Mouse (Mus musculus) megakaryocyte progenitor cell, adult 5-6 weeks (primary cell): ENCODE data around the gene Tlk1. TPM values are rescaled to one million over a fixed set of nuclear protein-coding genes. Genes with fewer than 3 reads are reported as not detected.

Experiments
- ATAC-seq: replicated peaks from 2 replicates; pipeline ENCODE4 v1.8.0; 2016; ENCODE audit warnings: mild to moderate bottlenecking, moderate TSS enrichment, inconsistent platforms; ENCODE audit not compliant: poor library complexity
- total RNA-seq, 2 experiments: library from RNA; stranded (forward) in 1 of 2; stranded (reverse) in 1 of 2; fragments of 157-497, 149-512 nt in 1 of 2; fragments of 200-1000 nt in 1 of 2; gene quantifications; 2 replicates each; pipeline versions ENCODE4 v1.2.3 to v1.2.4; 2015 to 2017

Tlk1 gene
- total RNA-seq (2015) (71.7 and 80.6 TPM in 2 replicates), total RNA-seq (2017) (41.5 and 45.2 TPM in 2 replicates)

DNA sequence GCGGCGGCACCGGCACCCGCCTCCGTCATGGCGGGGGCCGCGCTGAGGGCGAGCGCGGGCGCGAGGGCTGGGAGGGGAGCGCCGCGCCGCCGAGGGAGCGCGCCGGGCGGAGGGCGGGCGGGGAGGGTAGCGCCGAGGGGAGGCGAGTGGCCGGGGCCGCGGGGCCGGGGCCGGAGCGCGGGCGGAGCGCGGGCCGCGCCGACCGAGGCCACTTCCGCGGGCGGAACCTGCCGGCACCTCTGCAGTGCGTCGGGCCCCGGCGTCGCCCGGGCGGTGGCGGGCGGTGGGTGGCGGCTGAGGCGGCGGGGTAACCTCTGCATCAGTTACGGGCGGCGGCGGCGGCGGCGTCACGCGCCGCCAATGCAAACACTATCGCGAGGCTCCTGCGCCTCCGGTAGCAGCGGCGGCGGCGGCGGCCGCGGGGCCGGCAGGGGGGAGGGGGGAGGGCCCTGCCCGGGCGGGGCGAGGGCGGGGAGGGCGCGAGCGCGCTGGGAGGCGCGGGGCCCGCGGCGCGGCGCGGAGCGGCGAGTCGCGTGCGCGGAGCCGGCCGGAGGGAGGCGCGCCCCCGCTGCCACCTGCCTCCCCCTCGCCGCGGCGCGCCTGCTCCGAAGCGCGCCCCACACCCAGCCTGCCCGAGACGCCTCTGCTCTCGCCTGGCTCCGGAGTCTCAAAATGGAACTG, at the start of gene Tlk1:
Gene Tlk1, minus strand, starts transcription at position 358 of the 681 bp plus-strand sequence.
- ATAC-seq = peak; percentile 65

DNA sequence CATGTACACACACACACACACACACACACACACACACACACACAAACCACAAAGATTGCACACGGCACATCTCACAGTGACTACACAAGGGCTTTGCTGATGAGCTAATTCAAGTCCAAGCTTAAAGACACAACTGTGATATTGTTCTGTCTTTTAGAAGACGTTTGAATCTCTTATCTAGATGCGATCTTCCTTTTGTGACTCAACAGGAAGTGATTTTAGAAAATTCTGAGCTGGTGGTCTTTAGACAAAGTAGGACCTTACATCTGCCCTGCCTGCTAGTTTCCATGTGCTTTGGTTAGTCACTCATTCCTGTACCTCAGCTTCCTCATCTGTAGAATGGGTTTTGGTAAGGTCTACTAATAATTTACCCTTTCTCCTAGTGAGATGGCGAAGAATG, 49.6 kb upstream of the Tlk1 start:
- ATAC-seq = no peak

DNA sequence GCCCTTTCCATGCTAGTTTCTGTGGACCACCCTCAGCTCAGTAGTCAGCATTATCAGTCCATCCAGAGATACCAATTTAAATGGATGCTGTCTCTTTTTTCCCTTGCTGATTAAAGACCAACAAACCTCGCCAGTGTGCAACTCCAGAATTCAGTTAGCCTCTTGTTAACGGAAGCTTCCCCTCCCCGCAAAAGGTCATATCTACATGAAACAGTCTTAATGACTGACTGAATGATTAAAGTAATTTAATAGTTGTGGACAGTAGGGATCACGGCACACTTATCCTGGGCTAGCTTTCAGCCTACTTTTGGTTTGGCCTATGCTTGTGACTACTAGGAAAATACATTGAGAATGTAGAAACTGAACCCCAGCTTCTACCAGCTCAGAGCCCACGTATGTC, 47.6 kb upstream of the Tlk1 start:
- ATAC-seq = peak; percentile 17

DNA sequence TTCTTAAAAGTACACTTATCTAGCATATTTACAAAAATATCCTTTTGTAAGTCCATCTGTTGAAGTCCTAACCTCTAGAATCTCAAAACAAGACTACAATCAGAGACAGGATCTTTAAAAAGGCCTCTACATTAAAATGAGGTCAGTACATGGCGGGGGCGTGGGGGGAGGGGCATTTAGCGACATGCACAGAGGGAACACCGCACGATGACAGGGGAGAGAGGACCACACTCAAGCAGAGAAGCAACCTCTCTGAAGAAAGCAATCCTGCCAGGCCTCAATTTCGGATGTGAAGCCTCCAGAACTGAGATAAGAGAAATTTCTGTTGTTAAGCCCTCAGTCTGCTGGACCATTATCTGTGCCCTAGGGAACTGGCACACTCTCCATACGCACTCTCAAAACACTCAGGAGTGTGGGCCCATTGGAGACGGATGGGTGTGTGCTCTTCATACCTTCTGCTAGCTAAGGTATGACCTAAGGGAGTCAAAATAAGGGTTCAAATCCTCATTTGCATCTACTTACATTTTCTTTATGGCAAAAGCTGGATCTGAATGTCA, 46.0 kb upstream of the Tlk1 start:
- peak; percentile 50 for ATAC-seq

DNA sequence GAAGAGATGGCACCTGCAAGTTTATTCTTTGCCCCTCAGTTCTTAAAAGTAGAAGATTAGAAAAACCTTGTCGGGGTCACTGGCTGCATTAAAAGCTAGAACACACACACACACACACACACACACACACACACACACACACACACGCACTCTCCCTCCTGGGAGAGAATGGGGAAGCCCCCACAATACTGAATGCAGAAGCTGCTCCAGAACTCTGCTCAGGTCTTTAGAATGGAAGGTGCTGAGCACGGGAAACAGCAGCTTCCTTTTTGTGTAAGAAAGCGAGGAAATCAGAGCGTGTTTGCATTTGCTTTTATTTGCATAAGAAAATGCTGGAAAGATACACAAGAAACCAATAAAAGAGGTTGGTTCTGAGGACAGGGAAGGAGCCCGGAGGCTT, 45.3 kb upstream of the Tlk1 start:
- ATAC-seq = peak; percentile 68

DNA sequence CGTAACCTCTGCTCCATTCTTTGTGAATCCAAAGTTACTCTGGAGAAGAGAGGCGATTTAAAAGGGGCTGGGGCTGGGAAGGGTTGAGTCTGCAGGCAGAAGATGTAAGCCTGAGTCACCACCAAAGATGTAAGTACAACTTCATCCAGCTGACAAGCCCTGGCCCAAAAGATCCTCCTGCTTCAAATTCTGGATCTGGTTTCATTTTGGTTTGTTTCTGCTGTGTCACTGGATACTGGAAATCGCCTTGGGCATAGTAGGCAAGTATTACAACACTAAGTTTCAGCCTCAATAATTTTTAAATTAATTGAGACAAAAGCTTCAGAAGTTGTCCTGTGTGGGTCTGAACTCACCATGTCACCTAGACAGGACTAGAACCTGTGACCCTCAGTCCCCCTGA, 43.6 kb upstream of the Tlk1 start:
- ATAC-seq = no peak

DNA sequence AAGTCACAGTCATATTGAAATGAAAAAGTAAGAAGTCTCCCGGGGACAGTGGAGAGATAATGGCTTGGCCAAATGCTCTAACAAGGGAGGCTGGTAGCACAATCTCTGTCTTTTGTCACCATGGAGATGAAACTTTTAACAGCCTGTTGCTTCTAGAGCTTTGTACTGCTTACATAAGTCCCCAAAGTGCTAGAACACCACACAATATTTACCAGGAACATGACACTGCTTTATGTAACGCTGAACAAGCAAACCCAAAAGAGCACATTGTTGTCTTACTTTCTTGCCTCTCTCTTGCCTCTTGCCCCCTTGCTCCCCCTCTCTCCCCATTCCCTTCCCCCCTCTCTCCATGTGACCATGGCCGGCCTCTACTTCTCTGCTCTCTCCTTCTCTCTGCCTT, 41.7 kb upstream of the Tlk1 start:
- ATAC-seq = no peak

DNA sequence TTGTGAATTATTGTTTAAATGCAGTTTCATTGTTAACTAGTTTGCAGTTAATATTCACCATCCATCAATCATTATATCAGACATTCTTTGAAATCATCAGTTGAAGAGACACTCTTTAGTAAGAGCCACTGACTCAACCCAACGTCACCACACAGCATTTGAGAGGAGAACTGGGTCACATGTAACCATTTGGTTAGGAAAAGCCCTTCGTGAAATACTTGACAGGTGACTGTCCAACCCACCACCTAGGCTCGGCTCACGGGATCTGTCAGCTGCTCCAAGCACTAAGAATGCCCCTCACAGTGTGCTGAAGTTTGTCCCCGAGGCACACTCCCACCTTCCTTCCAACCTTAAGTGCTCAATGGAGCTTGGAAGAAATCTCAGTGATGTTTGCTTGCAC, 37.4 kb upstream of the Tlk1 start:
- ATAC-seq = no peak

DNA sequence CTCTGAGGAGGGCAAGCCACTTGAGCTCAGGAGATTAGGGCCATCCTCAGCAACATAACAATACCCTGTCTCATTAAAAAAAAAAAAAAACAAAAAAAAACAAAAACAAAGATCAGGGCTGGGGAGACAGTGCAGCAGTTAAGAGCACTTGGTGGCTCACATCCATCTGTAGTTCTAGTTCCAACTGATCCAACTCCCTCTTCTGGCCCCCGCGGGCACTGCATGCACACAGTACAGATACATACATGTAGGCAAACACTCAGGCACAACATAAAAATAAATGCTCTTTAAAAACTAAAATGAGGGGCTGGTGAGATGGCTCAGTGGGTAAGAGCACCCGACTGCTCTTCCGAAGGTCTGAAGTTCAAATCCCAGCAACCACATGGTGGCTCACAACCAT, 34.2 kb upstream of the Tlk1 start:
- ATAC-seq = no peak

DNA sequence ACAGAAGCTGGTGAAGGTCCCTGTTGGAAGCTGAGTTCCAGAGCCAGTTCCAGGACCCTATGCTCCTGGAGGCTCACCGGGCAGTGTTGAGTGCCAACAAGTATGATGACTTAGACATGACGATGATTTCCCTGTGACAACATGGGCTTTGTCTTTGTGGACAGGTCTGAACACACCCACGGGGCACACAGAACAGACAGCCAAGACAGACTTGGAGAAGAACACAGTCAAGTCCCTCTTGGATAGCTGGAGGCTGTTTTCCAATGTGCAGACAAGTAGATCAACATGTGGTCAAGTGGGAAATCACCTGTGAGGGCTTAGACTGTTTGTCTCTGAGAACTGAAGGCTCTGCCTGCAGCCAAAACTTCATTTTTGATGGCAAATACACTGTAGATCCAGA, 31.4 kb upstream of the Tlk1 start:
- no peak for ATAC-seq

DNA sequence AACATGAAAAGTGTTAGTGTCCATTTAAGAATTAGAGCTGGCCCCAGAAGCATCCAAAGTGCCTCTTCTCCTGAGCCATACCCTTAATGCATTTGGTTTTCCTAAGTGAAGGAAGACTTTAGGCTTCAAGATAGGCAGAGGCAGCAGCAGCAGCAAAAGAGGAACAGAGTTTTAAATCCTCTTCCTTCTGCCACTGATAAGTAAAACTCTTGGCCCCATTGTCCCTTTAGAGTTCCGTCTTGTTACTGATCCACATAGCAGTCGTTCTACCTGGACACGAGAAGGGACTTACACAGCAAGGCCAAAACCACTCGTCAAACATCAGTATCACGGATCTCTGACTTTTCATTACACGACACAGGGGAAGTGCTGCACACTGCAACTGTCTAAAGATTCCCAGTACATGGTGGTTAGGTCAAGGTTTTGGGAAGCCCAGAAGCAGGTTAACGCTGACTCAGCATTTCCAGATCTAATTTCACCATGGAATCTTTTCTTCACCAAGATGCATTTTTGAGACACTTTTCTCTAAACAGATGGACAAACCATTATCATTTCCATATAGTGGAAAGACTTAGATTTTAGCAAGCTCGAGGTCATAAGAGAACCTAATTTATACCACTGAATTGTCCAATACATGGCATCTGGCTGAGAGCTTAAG, 28.8 kb upstream of the Tlk1 start:
- ATAC-seq = peak; percentile 26; the same call in 1 of the 2 replicates

DNA sequence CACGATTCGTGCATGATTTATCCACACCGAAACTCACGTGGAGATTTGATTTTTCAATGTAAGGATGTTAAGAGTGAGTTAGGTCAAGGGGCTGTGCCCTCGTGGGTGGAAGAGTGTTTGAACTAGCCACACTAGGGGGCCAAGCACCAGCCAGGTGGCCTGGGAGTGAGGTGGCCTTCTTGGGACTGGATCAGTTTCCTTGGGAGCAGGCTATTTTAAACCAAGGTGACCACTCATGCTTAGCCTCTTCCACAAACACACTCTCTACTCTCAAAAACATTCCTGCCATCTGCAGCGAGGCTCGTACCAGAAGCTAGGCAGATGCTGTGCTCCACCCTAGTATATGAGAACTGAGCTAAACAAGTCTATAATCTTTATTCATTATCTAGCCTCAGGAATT, 27.8 kb upstream of the Tlk1 start:
- ATAC-seq = no peak

DNA sequence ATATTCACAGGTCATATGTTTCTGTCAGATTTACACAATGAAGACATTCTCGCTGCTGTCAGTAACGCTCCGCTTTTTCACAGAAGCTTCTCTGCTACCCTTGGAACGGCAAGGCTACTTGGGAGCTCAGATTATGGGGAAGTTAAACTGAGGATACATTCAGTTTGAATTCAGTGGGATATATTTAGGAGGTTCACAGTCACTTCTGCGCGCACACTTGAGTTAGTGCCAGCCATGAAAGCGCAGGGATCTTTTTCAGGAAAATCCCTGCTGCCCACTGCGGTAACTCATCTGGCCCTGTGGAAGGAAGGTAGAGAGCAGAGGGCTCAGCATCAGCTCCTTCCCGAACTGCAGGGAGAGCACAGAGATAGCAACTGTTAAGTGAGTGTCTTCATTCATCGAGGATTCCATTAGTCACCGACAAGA, 27.3 kb upstream of the Tlk1 start:
- ATAC-seq = no peak

DNA sequence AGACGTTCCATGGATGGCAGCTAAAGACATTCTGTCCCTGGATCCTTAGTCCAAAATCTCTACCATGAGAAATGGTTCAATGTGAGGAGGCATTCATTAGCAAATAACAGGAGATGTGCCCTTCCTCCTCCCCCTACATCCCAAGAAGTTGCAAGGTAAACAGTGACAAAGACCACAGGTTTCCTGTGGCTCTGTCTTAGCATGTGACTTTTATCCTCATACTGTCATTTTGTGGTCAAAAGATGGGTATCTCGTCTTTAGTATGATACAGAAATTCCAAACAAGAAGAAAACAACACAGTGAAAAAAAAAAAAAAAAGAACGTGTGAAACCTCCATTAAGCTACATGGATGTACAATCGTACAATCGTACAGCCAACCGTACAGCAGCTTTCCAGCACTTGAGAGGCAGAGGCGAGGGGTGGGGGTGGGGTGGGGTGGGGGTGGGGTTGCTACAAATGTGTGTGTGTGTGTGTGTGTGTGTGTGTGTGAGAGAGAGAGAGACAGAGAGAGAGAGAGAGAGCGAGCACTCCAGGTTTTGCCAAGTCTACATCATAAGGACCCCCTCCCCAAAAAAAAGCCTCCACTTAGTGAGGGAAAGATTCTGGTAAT, 26.8 kb upstream of the Tlk1 start:
- ATAC-seq = no peak

DNA sequence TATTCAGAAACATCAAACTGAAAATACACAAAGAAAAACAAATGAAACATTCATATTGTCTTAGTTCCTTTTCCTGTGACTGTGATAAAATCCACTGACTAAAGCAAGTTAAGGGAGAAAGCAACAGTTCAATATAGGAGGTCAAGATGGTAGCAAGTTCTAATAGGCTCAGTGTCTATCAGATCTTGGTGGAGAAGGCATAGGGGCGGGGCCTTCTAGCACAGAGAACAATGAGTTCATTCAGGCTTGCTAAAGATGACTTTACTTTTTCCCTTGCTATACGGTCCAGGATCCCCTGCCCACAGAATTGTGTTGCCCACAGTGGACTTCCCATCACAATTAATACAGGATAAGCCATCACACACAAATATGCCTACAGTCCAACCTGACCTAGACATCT, 20.3 kb upstream of the Tlk1 start:
- ATAC-seq = 0 out of 2 replicates have a peak, but pooled peaks have one; percentile 34

DNA sequence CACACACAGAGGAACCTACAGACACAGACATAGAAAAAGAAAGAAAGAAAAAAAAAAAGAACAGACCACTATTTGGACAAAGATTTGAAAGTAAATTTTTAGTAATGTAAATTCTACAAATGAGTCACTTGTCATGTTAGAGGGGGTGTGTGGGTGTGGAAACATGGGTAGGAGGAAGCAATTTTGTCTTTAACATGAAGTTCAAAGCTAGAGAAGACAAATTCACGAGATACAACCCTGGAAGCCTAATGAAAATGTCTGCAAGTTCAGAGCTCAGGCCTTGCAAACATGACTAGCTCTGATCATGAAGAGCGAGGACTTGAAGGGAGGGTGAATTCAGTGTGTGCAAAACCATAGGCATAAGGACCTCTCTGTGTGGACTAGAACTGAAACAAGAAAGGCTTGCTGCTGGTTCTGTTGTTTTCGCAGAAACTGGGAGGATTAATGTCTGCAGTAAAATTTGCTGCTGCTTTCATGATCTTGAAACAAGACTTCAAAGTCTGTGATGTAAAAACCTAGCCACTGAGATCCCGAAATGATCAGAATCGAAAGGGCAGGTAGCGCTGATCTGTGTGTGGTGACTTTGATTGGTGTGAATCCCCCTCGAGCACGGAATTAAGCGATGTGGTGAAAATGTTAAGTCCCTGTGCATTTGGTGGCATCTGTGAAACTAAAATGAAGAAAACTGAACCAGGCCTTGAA, 19.3 kb upstream of the Tlk1 start:
- ATAC-seq = no peak

DNA sequence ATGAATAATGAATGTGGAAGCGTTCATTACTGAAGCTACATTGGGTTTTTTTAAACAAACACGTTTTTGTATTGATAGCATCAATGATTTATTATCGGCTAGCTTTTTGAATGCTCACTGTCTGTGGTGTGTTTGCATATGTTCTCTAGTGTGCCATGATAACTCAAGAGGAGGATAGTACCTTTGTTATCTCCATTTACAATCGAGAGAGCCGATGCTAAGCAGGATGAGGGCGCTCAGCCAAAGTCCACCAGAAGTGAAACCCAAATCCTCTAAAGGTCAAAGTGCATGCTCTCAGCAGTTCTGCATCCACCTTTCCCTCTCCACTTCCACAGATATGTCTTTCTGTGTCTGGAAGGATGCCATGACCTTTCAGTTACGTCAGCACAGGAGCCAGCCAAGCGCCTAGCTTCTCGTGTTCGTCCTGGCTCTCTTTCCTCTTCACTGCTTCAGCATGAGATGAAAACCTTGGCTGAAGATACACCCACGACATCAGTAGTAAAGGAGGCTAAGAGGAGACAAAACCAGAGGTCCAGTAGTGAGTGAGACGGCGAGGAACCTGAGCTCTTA, 16.6 kb upstream of the Tlk1 start:
- ATAC-seq = no peak

DNA sequence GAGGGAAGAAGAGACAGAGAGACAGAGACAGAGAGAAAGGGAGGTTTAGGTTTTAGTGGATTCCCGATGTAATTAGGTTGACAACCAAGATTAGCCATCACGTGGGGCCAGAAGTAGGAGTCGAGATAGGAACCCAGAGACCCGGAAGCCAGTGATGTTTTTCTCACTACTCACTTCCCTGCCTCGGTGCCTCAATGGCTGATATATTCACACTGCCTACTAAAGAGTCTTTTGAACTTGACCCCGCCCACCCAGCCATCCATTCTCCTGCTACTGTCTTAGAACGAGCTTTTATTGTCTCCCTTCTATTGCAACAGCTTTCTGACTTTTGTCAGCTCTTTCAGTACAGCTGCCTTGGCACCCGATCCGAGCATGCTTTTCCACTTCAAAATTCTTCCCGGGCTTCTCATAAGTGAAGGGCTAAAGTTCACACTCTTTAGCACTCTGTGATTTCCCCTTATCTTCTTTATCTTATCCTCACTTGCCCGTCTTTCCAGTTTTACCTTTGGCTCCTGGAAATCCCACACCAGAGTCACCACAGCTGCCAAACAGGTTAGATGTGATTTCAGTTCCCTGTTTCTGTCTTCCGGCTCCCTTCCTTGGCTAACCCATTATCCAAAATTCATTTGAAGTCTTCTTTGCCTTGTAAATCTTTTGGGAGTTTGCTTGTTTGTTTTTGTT, 13.1 kb upstream of the Tlk1 start:
- ATAC-seq = peak; percentile 50

DNA sequence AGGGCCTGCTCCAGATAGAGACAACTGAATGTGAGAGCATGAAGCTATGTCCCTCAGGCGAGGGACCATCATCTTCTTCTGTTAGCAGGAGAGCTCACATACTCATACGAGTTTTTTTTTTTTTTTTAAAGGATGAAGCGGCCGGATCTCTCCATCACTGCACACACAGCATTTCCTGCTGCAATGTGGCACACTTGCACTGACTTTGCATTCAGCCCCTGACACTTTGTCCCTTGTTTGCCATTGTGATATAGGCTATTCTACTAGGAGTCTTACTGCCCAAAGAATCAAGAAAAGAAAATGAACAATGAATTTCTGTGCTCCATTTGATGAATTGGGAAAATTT, 10.8 kb upstream of the Tlk1 start:
- no peak for ATAC-seq

DNA sequence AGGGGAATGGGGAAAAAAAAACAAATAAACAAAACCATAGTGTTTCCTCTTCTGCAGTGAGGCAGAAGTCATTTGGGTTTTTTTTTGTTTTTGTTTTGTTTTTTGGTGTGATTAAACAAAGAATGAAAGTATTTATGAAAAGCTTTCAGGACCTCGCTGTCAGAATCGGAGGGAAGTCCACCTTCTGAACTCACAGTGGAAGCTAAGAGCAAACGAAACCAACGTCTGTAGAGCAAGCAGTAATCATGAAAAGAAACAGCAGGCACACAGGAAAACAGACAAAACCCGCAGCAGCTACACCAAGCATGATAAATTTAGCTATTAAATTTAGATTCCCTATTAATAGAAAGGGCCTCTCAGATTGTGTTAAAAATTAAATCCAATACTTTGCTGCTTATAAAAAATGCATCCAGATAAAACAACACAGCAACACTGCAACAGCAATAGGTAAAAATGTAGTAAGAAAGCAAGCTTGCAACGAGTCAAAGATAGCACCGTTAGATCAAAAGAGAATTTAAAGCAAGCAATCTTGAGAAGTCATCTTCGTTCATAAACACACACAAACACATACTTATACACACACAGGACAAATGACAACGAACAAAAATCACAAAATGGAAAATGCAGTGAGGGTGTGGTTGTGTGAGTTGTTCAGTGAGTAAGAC, 10.2 kb upstream of the Tlk1 start:
- no peak for ATAC-seq
